Comparison of ENCODE assay signal across 21 mouse cellular contexts in the genomic region with DNA sequence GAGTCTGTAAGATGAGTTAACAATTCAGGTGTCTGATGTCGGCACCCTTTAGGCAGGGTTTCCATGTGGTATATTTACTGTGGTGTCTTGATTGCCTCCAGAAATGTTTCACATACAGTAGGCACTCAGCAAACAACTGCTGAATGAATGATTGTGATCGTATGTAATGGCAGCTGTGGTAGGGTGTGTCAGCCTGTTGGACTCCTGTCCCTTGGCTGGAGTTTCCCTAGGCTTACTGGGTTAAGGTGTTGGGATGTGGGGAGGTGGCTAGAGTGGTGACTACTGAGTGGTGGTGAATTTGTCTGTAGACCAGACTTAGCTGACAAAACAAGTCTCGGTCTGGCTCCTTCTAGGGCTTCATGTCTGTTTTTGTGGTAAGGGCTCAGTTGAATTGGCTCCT. TPM values are rescaled to one million over a fixed set of nuclear protein-coding genes. Genes with fewer than 3 reads are reported as not detected.
DNase-seq lines count a peak whose midpoint lies in the region; ATAC-seq and TF ChIP-seq lines count a peak whose summit lies in the region.
"Had no signal": no experiment of that assay in that cellular context is flagged by ENCODE, and none has a peak within 500 bp of the region (broad histone marks: within the 10 kb centered on the region; RNA-seq: fewer than 3 reads in every experiment).

No protein-coding gene starts in this region.

- H3K27ac ChIP-seq in forebrain, embryonic 14.5 days (ENCODE audit: low read depth, low read length) = 0 out of 2 replicates have a peak overlapping the region, but pooled peaks have one; percentile 18
- H3K27ac ChIP-seq in forebrain, embryonic 11.5 days (ENCODE audit: low read depth, low read length) = no peak overlapping the region
- H3K27ac ChIP-seq in hindbrain, postnatal 0 days = peak overlapping the region; percentile 67; the same call in 1 of the 2 replicates
- no peak overlapping the region for H3K27ac ChIP-seq in hindbrain, embryonic 13.5 days
- peak overlapping the region; percentile 81 for H3K27ac ChIP-seq in brown adipose tissue, adult 24 weeks (replicated peaks; ENCODE audit: low read depth, low read length)
- no peak overlapping the region for H3K27ac ChIP-seq in stomach, postnatal 0 days (replicated peaks)
- H3K27ac ChIP-seq: embryonic facial prominence, embryonic 15.5 days; forebrain, embryonic 10.5 days; heart, adult 2 months; hindbrain, embryonic 15.5 days had no signal

- WGBS in forebrain, embryonic 14.5 days = 95% methylated on average over 3 of the region's 3 CpGs
- WGBS in forebrain, embryonic 11.5 days = 93% methylated on average over 3 of the region's 3 CpGs
- WGBS in hindbrain, postnatal 0 days = 83% methylated on average over 3 of the region's 3 CpGs
- 98% methylated on average over 3 of the region's 3 CpGs for WGBS in hindbrain, embryonic 13.5 days
- WGBS in stomach, postnatal 0 days = 68% methylated on average over 3 of the region's 3 CpGs

- TF ChIP-seq EP300 in stomach, postnatal 0 days (optimal IDR thresholded peaks at IDR 0.05) = no peak

- peaks cover 29% of the 10 kb centered on the region for H3K4me1 ChIP-seq in forebrain, embryonic 14.5 days (ENCODE audit: control insufficient read depth, insufficient read depth, low read length)
- peaks cover 2% of the 10 kb centered on the region; the same call in 1 of the 2 replicates for H3K4me1 ChIP-seq in forebrain, embryonic 11.5 days (replicated peaks; ENCODE audit: control insufficient read depth, insufficient read depth, low read length)
- H3K4me1 ChIP-seq in hindbrain, postnatal 0 days (ENCODE audit: insufficient read depth, low read length) = peaks cover 36% of the 10 kb centered on the region
- H3K4me1 ChIP-seq in hindbrain, embryonic 13.5 days (replicated peaks) = peaks cover 54% of the 10 kb centered on the region
- peaks cover 13% of the 10 kb centered on the region for H3K4me1 ChIP-seq in brown adipose tissue, adult 24 weeks (ENCODE audit: control insufficient read depth, insufficient read depth, insufficient read length, low read length)
- H3K4me1 ChIP-seq in stomach, postnatal 0 days (replicated peaks; ENCODE audit: control insufficient read depth, insufficient read depth) = peaks cover 6% of the 10 kb centered on the region

- H3K36me3 ChIP-seq in forebrain, embryonic 14.5 days (ENCODE audit: control insufficient read depth, insufficient read depth, low read length) = peaks cover 20% of the 10 kb centered on the region
- H3K36me3 ChIP-seq in forebrain, embryonic 11.5 days (ENCODE audit: control insufficient read depth, insufficient read depth, low read length) = no peaks in the 10 kb centered on the region; the same call in 1 of the 2 replicates
- H3K36me3 ChIP-seq in hindbrain, postnatal 0 days (ENCODE audit: insufficient read depth, low read length) = peaks cover 12% of the 10 kb centered on the region; the same call in 1 of the 2 replicates
- H3K36me3 ChIP-seq in hindbrain, embryonic 13.5 days = peaks cover 30% of the 10 kb centered on the region
- peaks cover 5% of the 10 kb centered on the region for H3K36me3 ChIP-seq in stomach, postnatal 0 days (ENCODE audit: control insufficient read depth, insufficient read depth, low read length)

- no peaks in the 10 kb centered on the region for H3K27me3 ChIP-seq in forebrain, embryonic 14.5 days (replicated peaks; ENCODE audit: control insufficient read depth, insufficient read depth, low read length)
- no peaks in the 10 kb centered on the region for H3K27me3 ChIP-seq in forebrain, embryonic 11.5 days (ENCODE audit: control insufficient read depth, insufficient read depth, low read length)
- no peaks in the 10 kb centered on the region for H3K27me3 ChIP-seq in hindbrain, postnatal 0 days (ENCODE audit: insufficient read depth, low read length)
- no peaks in the 10 kb centered on the region for H3K27me3 ChIP-seq in hindbrain, embryonic 13.5 days
- no peaks in the 10 kb centered on the region for H3K27me3 ChIP-seq in stomach, postnatal 0 days (ENCODE audit: control insufficient read depth, insufficient read depth, low read length)
- H3K27me3 ChIP-seq: embryonic facial prominence, embryonic 15.5 days; heart, embryonic 15.5 days; hindbrain, embryonic 15.5 days had no signal

- no peak for ATAC-seq in forebrain, embryonic 14.5 days
- no peak for ATAC-seq in forebrain, embryonic 11.5 days (replicated peaks; ENCODE audit: low FRiP score)
- no peak for ATAC-seq in hindbrain, postnatal 0 days
- no peak for ATAC-seq in hindbrain, embryonic 13.5 days (ENCODE audit: low FRiP score)
- ATAC-seq in stomach, postnatal 0 days (ENCODE audit: low FRiP score, low TSS enrichment) = peak; percentile 65
- ATAC-seq in frontal cortex, adult (ENCODE audit: low TSS enrichment) = no peak

- H3K9me3 ChIP-seq in forebrain, embryonic 14.5 days (replicated peaks; ENCODE audit: control insufficient read depth, low read length) = no peaks in the 10 kb centered on the region
- no peaks in the 10 kb centered on the region for H3K9me3 ChIP-seq in forebrain, embryonic 11.5 days (ENCODE audit: control insufficient read depth, low read length)
- H3K9me3 ChIP-seq in hindbrain, postnatal 0 days (ENCODE audit: low read length) = no peaks in the 10 kb centered on the region
- no peaks in the 10 kb centered on the region for H3K9me3 ChIP-seq in hindbrain, embryonic 13.5 days
- H3K9me3 ChIP-seq in stomach, postnatal 0 days (ENCODE audit: control insufficient read depth, low read length) = no peaks in the 10 kb centered on the region
- H3K9me3 ChIP-seq: embryonic facial prominence, embryonic 15.5 days; forebrain, embryonic 10.5 days; heart, embryonic 15.5 days; hindbrain, embryonic 15.5 days had no signal

- H3K4me2 ChIP-seq in forebrain, embryonic 14.5 days (ENCODE audit: low read length) = no peak overlapping the region
- H3K4me2 ChIP-seq in forebrain, embryonic 11.5 days (ENCODE audit: low read depth, low read length, severe bottlenecking) = no peak overlapping the region
- no peak overlapping the region for H3K4me2 ChIP-seq in hindbrain, postnatal 0 days (ENCODE audit: low read depth, low read length)
- no peak overlapping the region for H3K4me2 ChIP-seq in hindbrain, embryonic 13.5 days
- no peak overlapping the region for H3K4me2 ChIP-seq in stomach, postnatal 0 days (replicated peaks; ENCODE audit: low read depth)
- H3K4me2 ChIP-seq: embryonic facial prominence, embryonic 15.5 days; heart, embryonic 11.5 days; heart, embryonic 15.5 days; hindbrain, embryonic 15.5 days had no signal

- DNase-seq in forebrain, embryonic 14.5 days (ENCODE audit: low spot score) = no peak
- no peak for DNase-seq in forebrain, embryonic 11.5 days (ENCODE audit: low spot score)
- DNase-seq in hindbrain, postnatal 0 days (ENCODE audit: low spot score) = no peak
- peak; percentile 38 for DNase-seq in stomach, postnatal 0 days (ENCODE audit: low spot score)
- DNase-seq: adrenal gland, postnatal 10 days; cerebellum, adult 18-20 months; embryo, embryonic 11 days; gastrocnemius, postnatal 10 days; heart, adult 2 months; heart, postnatal 14 days had no signal

- H3K4me3 ChIP-seq in forebrain, embryonic 14.5 days (ENCODE audit: low read depth, low read length) = no peak overlapping the region
- no peak overlapping the region for H3K4me3 ChIP-seq in forebrain, embryonic 11.5 days (ENCODE audit: low read depth, low read length)
- H3K4me3 ChIP-seq in hindbrain, postnatal 0 days (ENCODE audit: low read length) = no peak overlapping the region
- H3K4me3 ChIP-seq in hindbrain, embryonic 13.5 days = no peak overlapping the region
- H3K4me3 ChIP-seq in brown adipose tissue, adult 24 weeks (ENCODE audit: insufficient read depth, low read depth, low read length) = no peak overlapping the region
- H3K4me3 ChIP-seq in stomach, postnatal 0 days (ENCODE audit: low read depth, low read length) = no peak overlapping the region
- H3K4me3 ChIP-seq: embryonic facial prominence, embryonic 15.5 days; erythroblast, embryonic 14.5 days; forebrain, embryonic 10.5 days; heart, adult 2 months; heart, embryonic 15.5 days; hindbrain, embryonic 15.5 days had no signal

- no peak for TF ChIP-seq CTCF in hindbrain, postnatal 0 days (IDR thresholded peaks at IDR 0.05; ENCODE audit: low read depth)
- no peak for TF ChIP-seq CTCF in stomach, postnatal 0 days (IDR thresholded peaks at IDR 0.05; ENCODE audit: low read depth)

- H3K9ac ChIP-seq in forebrain, embryonic 14.5 days (ENCODE audit: low read length) = no peak overlapping the region
- H3K9ac ChIP-seq in forebrain, embryonic 11.5 days (ENCODE audit: low read length) = no peak overlapping the region
- no peak overlapping the region for H3K9ac ChIP-seq in hindbrain, postnatal 0 days (replicated peaks; ENCODE audit: low read length)
- no peak overlapping the region for H3K9ac ChIP-seq in hindbrain, embryonic 13.5 days
- H3K9ac ChIP-seq in stomach, postnatal 0 days (ENCODE audit: low read length) = no peak overlapping the region
- H3K9ac ChIP-seq: embryonic facial prominence, embryonic 15.5 days; heart, embryonic 15.5 days; hindbrain, embryonic 15.5 days had no signal

RNA-seq across cellular contexts. Expression of gene Akt2, which starts 19.0 kb away (rescaled TPM):
- polyA plus RNA-seq in forebrain, embryonic 14.5 days (2014; fragmentation: Nextera tagmentation; extraction: Ambion mirVana) = 80.6 and 85.8 TPM in 2 replicates
- 72.3 and 75.2 TPM in 2 replicates for polyA plus RNA-seq in forebrain, embryonic 11.5 days (2014; fragmentation: Nextera tagmentation; extraction: Ambion mirVana)
- total RNA-seq in hindbrain, postnatal 0 days (2014; rRNA removed) = 60.6 and 83.1 TPM in 2 replicates
- polyA plus RNA-seq in hindbrain, postnatal 0 days (2015; fragmentation: Nextera tagmentation; extraction: Ambion mirVana) = 62.3 and 64.0 TPM in 2 replicates
- 68.0 and 71.0 TPM in 2 replicates for polyA plus RNA-seq in hindbrain, embryonic 13.5 days (2015; fragmentation: Nextera tagmentation; extraction: Ambion mirVana)
- polyA plus RNA-seq in brown adipose tissue, adult 24 weeks (2012; ENCODE audit: insufficient read depth, insufficient read length, missing spikeins) = 294 and 321 TPM in 2 replicates
- polyA plus RNA-seq in stomach, postnatal 0 days (2015; fragmentation: Nextera tagmentation; extraction: Ambion mirVana) = 42.6 and 46.5 TPM in 2 replicates

RNA-seq across cellular contexts. Expression of gene Ttc9b, which starts 43.3 kb away (rescaled TPM):
- 69.3 and 73.8 TPM in 2 replicates for polyA plus RNA-seq in forebrain, embryonic 14.5 days (2014; fragmentation: Nextera tagmentation; extraction: Ambion mirVana)
- polyA plus RNA-seq in forebrain, embryonic 11.5 days (2014; fragmentation: Nextera tagmentation; extraction: Ambion mirVana) = 12.6 and 13.9 TPM in 2 replicates
- 104 and 132 TPM in 2 replicates for total RNA-seq in hindbrain, postnatal 0 days (2014; rRNA removed)
- 124 and 127 TPM in 2 replicates for polyA plus RNA-seq in hindbrain, postnatal 0 days (2015; fragmentation: Nextera tagmentation; extraction: Ambion mirVana)
- polyA plus RNA-seq in hindbrain, embryonic 13.5 days (2015; fragmentation: Nextera tagmentation; extraction: Ambion mirVana) = 50.2 and 52.0 TPM in 2 replicates
- not detected in 2 replicates for polyA plus RNA-seq in brown adipose tissue, adult 24 weeks (2012; ENCODE audit: insufficient read depth, insufficient read length, missing spikeins)
- 1.4 and 1.6 TPM in 2 replicates for polyA plus RNA-seq in stomach, postnatal 0 days (2015; fragmentation: Nextera tagmentation; extraction: Ambion mirVana)
- total RNA-seq: heart, adult 2 months; heart, postnatal 14 days; hematopoietic stem cell, adult 5-6 weeks had no signal
- polyA plus RNA-seq: erythroblast, embryonic 14.5 days; gonadal fat pad, adult 2 months; heart, adult 2 months; heart, embryonic 11.5 days; heart, embryonic 15.5 days had no signal

RNA-seq across cellular contexts. Expression of gene 2310022A10Rik, which starts 57.3 kb away (rescaled TPM):
- polyA plus RNA-seq in forebrain, embryonic 14.5 days (2014; fragmentation: Nextera tagmentation; extraction: Ambion mirVana) = 26.3 and 31.2 TPM in 2 replicates
- polyA plus RNA-seq in forebrain, embryonic 11.5 days (2014; fragmentation: Nextera tagmentation; extraction: Ambion mirVana) = 34.0 and 34.1 TPM in 2 replicates
- 8.1 and 8.2 TPM in 2 replicates for total RNA-seq in hindbrain, postnatal 0 days (2014; rRNA removed)
- polyA plus RNA-seq in hindbrain, postnatal 0 days (2015; fragmentation: Nextera tagmentation; extraction: Ambion mirVana) = 25.7 and 26.1 TPM in 2 replicates
- polyA plus RNA-seq in hindbrain, embryonic 13.5 days (2015; fragmentation: Nextera tagmentation; extraction: Ambion mirVana) = 32.1 and 34.0 TPM in 2 replicates
- 5.8 and 12.3 TPM in 2 replicates for polyA plus RNA-seq in brown adipose tissue, adult 24 weeks (2012; ENCODE audit: insufficient read depth, insufficient read length, missing spikeins)
- 11.4 TPM in 2 replicates for polyA plus RNA-seq in stomach, postnatal 0 days (2015; fragmentation: Nextera tagmentation; extraction: Ambion mirVana)

RNA-seq across cellular contexts. Expression of gene Pld3, which starts 57.4 kb away (rescaled TPM):
- 98.6 and 108 TPM in 2 replicates for polyA plus RNA-seq in forebrain, embryonic 14.5 days (2014; fragmentation: Nextera tagmentation; extraction: Ambion mirVana)
- polyA plus RNA-seq in forebrain, embryonic 11.5 days (2014; fragmentation: Nextera tagmentation; extraction: Ambion mirVana) = 52.1 and 56.4 TPM in 2 replicates
- 307 and 308 TPM in 2 replicates for total RNA-seq in hindbrain, postnatal 0 days (2014; rRNA removed)
- 268 and 287 TPM in 2 replicates for polyA plus RNA-seq in hindbrain, postnatal 0 days (2015; fragmentation: Nextera tagmentation; extraction: Ambion mirVana)
- polyA plus RNA-seq in hindbrain, embryonic 13.5 days (2015; fragmentation: Nextera tagmentation; extraction: Ambion mirVana) = 126 TPM in 2 replicates
- 23.5 and 27.8 TPM in 2 replicates for polyA plus RNA-seq in brown adipose tissue, adult 24 weeks (2012; ENCODE audit: insufficient read depth, insufficient read length, missing spikeins)
- polyA plus RNA-seq in stomach, postnatal 0 days (2015; fragmentation: Nextera tagmentation; extraction: Ambion mirVana) = 117 and 128 TPM in 2 replicates

Comparison
In these comparisons a context has a peak if more than half of its experiments do, and no peak if none do; other contexts are left out.
1. H3K27ac ChIP-seq: peak in forebrain, embryonic 14.5 days (single experiment), hindbrain, postnatal 0 days (single experiment) and brown adipose tissue, adult 24 weeks (single experiment); none in forebrain, embryonic 11.5 days (single experiment), hindbrain, embryonic 13.5 days (single experiment) and stomach, postnatal 0 days (single experiment).